Mouse (Mus musculus) ES-E14 (cell line): ENCODE data around the gene Ttc5. TPM values are rescaled to one million over a fixed set of nuclear protein-coding genes. Genes with fewer than 3 reads are reported as not detected.

Experiments used
- DNase-seq: peaks from one replicate; pipeline ENCODE4 v3.0.0-alpha.2; 2013; ENCODE audit warnings: low read depth, low spot score
- H3K27ac ChIP-seq: 2 replicates; pipeline ENCODE4 v1.5.1; 2012; ENCODE audit warnings: low read depth, mild to moderate bottlenecking, low read length, moderate library complexity, mixed read lengths; ENCODE audit not compliant: poor library complexity, insufficient read depth, severe bottlenecking
- H3K36me3 ChIP-seq: 2 replicates; pipeline ENCODE4 v1.6.1; 2012; ENCODE audit warnings: mild to moderate bottlenecking, low read length, moderate library complexity, mixed read lengths; ENCODE audit not compliant: control insufficient read depth, poor library complexity, insufficient read depth, severe bottlenecking
- H3K4me1 ChIP-seq, 2 experiments: fragments of 150-350 bp in 1 of 2; sonication (generic) in 1 of 2; 2 replicates each; pipeline ENCODE4 v1.6.1; 2012; ENCODE audit warnings: low read length in 2 of 2, mild to moderate bottlenecking in 1 of 2, mixed read lengths in 1 of 2; ENCODE audit not compliant: control insufficient read depth in 2 of 2, insufficient read depth in 2 of 2, poor library complexity in 1 of 2
- H3K4me3 ChIP-seq, 2 experiments: fragments of 150-350 bp in 1 of 2; sonication (generic) in 1 of 2; 2 replicates each; pipeline ENCODE4 v1.5.1; 2012; ENCODE audit warnings: low read length in 2 of 2, low read depth in 1 of 2, mild to moderate bottlenecking in 1 of 2, mixed read lengths in 1 of 2; ENCODE audit not compliant: insufficient read depth in 1 of 2, poor library complexity in 1 of 2, severe bottlenecking in 1 of 2
- H3K9ac ChIP-seq: 2 replicates; pipeline ENCODE4 v1.6.1; 2012; ENCODE audit warnings: low read depth, mild to moderate bottlenecking, low read length, mixed read lengths; ENCODE audit not compliant: poor library complexity, insufficient read depth, severe bottlenecking
- H3K9me3 ChIP-seq: fragments of 150-350 bp; sonication (generic); 2 replicates; pipeline ENCODE4 v1.6.1; 2012; ENCODE audit warnings: low read depth, mild to moderate bottlenecking, low read length; ENCODE audit not compliant: control insufficient read depth, insufficient read depth
- CHD2 ChIP-seq: IDR thresholded peaks from 2 replicates; pipeline ENCODE4 v1.6.1; 2014; ENCODE audit warnings: mild to moderate bottlenecking, low read depth, low read length, inconsistent platforms
- HCFC1 ChIP-seq: IDR thresholded peaks from 2 replicates; pipeline ENCODE4 v1.6.1; 2012; ENCODE audit warnings: low read length, inconsistent platforms, borderline replicate concordance; ENCODE audit not compliant: insufficient read depth
- MAFK ChIP-seq: IDR thresholded peaks from 2 replicates; pipeline ENCODE4 v1.6.1; 2014; ENCODE audit warnings: mild to moderate bottlenecking, low read depth, low read length, inconsistent platforms; ENCODE audit not compliant: insufficient read depth
- ZC3H11A ChIP-seq: IDR thresholded peaks from 2 replicates; pipeline ENCODE4 v1.6.1; 2012; ENCODE audit warnings: low read depth, mild to moderate bottlenecking, inconsistent platforms, low read length, borderline replicate concordance
- ZNF384 ChIP-seq: IDR thresholded peaks from 2 replicates; pipeline ENCODE4 v1.6.1; 2012; ENCODE audit warnings: low read depth, low read length, inconsistent platforms
- in situ Hi-C, 2 experiments: fragments of 600-800 bp; cut with MboI; formaldehyde crosslinking; loops; one replicate each; pipeline ENCODE4 v1.15.1; 2025; ENCODE audit warnings: low sequenced_read_pairs in 2 of 2, inconsistent platforms in 1 of 2; ENCODE audit not compliant: unreplicated experiment in 2 of 2
- total RNA-seq: library from RNA; depleted of rRNA; stranded (reverse); fragments of 300-350 nt; gene quantifications from 2 replicates; pipeline ENCODE4 v1.2.3, GENCODE M21; 2012

Ttc5 gene
- total RNA-seq, 1 experiment, result 28.4 TPM

DNA sequence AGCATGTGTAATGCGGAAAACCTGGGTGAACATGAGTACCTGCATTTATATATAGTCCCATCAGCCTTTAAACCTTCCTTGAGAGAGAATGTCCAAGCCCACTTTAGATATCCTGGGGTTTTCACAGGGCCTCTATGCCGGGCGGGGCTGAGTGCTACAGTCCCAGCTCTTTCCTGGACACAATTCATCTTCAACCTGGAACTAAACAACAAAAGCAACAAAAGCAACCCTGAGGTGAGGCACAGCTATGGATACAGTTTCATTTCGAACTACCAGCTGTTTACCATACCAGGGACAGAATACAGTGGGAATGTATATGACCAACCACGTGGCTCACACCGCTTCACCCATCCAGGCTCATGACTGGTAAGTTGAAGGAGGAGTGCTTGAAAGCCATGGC is 17.1 kb upstream of the Ttc5 start:
- DNase-seq, result no peak
- in situ Hi-C loops, result no loop called here
- Histone ChIP-seq H3K36me3 (peaks cover 45% of the 10 kb centered on the region), H3K9ac (peak overlapping the region; percentile 92), H3K4me1 (peaks cover 0 to 2% of the 10 kb centered on the region in 2 experiments; a peak in 1 of 4 replicates), H3K9me3 (no peaks in the 10 kb centered on the region), H3K27ac (peak overlapping the region; percentile 72; the same call in 1 of the 2 replicates), H3K4me3 (peak overlapping the region; percentile 37 to 97)
- TF ChIP-seq MAFK (no peak), HCFC1 (no peak), CHD2 (no peak), ZNF384 (no peak), ZC3H11A (no peak)

DNA sequence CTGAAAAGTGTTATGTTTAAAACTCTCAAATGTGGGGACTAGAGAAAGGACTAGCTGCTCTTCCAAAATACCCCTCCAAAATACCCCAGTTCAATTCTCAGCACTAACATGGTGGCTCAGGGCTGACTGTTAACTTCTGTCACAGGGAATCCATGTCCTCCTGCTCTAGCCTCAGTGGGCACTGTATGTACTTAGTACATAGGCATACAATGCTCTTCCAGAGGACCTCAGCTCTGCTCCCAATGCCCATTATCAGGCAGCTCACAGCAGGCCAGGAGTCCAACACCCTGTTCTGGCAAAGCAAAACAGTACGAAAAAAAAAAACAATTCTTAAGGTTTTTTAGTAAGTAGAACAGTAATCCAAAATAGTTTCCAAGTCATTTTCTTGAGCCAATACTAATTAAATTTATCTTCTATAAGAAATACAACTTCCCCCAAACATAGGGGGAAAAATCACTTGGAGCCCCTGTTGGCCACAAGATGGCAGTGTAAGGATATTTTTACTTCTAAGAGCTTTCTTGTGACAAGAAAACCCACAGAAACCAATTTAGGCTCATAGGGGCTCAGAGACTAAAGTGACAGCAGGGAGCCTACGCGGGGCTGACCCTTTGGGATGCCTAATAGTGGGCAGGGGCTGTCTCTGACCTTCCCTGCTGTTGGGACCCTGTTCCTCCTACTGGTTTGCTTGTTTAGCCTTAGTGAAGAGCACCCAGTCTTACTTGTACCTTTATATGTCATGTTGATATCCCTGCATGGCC is 14.4 kb upstream of the Ttc5 start:
- DNase-seq, result no peak
- H3K36me3 ChIP-seq, result peaks cover 45% of the 10 kb centered on the region
- in situ Hi-C loops, result no loop called here
- peaks cover 0 to 2% of the 10 kb centered on the region in 2 experiments; a peak in 1 of 4 replicates for H3K4me1 ChIP-seq
- no peak for TF ChIP-seq ZC3H11A
- no peak for TF ChIP-seq HCFC1
- TF ChIP-seq CHD2, result no peak
- TF ChIP-seq ZNF384, result no peak
- TF ChIP-seq MAFK, result no peak
- peak overlapping the region; percentile 24; the same call in 1 of the 2 replicates for H3K27ac ChIP-seq
- peak overlapping the region; percentile 78; the same call in 1 of the 2 replicates for H3K9ac ChIP-seq
- peak overlapping the region in 1 of 2 experiments; percentile 97; a peak in 2 of 4 replicates for H3K4me3 ChIP-seq
- no peaks in the 10 kb centered on the region for H3K9me3 ChIP-seq

DNA sequence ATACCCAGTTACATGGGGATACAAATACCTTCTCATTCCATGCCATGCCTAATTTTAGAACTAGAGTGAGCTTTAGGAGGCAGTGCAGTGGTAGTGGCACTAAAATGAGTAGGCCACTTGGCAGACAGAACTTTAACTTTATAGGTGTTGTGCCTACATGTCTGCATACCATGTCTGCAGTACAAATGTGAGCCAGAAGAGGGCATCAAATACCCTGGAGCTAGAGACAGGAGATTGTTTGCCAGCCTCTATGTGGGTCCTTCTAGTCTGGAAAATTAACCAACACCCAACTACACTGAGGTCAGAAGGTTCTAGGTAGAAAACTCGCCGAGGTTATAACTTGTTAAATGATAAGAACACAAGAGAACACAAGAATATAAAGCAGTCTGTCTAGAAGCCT is 13.2 kb upstream of the Ttc5 start:
- in situ Hi-C loops, result no loop called here

DNA sequence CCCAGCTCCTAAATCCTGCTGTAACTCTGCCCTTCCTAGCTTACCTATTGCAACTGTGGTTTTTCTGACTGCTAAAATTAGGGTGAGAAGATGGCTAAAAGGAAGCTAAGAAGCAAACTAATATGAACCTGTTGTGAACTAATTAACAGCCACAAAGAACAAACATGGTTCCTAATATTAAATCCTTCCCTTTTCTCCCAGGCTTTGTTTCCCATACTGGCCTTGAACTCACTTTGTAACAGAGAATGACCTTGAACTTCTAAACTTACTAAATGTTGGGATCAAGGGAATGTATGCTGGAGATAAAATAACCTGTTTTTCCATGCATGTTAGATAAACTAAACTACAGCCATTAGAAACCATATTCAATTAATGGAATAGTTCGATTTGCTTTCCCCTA is 11.1 kb upstream of the Ttc5 start:
- TF ChIP-seq MAFK, result no peak
- peak; percentile 53; the same call in 1 of the 2 replicates for TF ChIP-seq CHD2
- Histone ChIP-seq H3K9me3 (no peaks in the 10 kb centered on the region), H3K9ac (no peak overlapping the region), H3K4me3 (no peak overlapping the region), H3K36me3 (peaks cover 30% of the 10 kb centered on the region), H3K27ac (no peak overlapping the region), H3K4me1 (peaks cover 0 to 2% of the 10 kb centered on the region in 2 experiments; a peak in 1 of 4 replicates)
- DNase-seq, result no peak
- in situ Hi-C loops, result no loop called here

More for the DNA sequence above, 13.2 kb upstream of the Ttc5 start:
- Histone ChIP-seq H3K36me3 (peaks cover 40% of the 10 kb centered on the region), H3K4me1 (peaks cover 0 to 2% of the 10 kb centered on the region in 2 experiments; a peak in 1 of 4 replicates), H3K9me3 (no peaks in the 10 kb centered on the region), H3K9ac (no peak overlapping the region), H3K4me3 (no peak overlapping the region), H3K27ac (no peak overlapping the region; the same call in 1 of the 2 replicates)
- TF ChIP-seq HCFC1 (no peak), MAFK (no peak), CHD2 (no peak), ZNF384 (no peak), ZC3H11A (no peak)
- DNase-seq, result no peak

DNA sequence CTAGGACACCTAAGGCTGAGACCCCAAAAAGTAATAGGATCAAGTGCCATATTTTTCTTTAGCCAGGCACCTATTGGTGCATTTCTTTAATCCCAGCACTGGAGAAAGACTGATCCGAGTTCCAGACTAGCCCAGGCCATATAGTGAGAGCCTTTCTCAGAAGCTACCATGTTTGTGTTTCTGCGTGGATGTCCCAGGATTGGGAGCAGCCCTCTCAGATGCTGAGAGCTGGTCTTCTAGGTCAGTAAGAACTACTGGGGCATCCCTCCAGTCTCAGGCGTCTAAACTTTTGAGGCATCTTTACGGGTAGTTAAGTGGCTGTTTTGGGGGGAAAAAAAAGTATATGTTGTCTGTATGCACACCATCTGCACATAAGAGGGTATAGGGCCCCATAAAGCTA is 10.6 kb upstream of the Ttc5 start:
- in situ Hi-C loops, result no loop called here
- Histone ChIP-seq H3K4me3 (no peak overlapping the region), H3K9ac (peak overlapping the region; percentile 10; the same call in 1 of the 2 replicates), H3K9me3 (no peaks in the 10 kb centered on the region), H3K4me1 (peaks cover 0 to 2% of the 10 kb centered on the region in 2 experiments; a peak in 1 of 4 replicates), H3K27ac (peak overlapping the region; percentile 11; the same call in 1 of the 2 replicates), H3K36me3 (peaks cover 30% of the 10 kb centered on the region)
- no peak for TF ChIP-seq HCFC1
- no peak for TF ChIP-seq ZC3H11A
- no peak for TF ChIP-seq ZNF384
- TF ChIP-seq MAFK, result no peak
- TF ChIP-seq CHD2, result no peak
- no peak for DNase-seq
